Mouse (Mus musculus) layer of hippocampus, postnatal 25 days (tissue): Measurements from ENCODE around the gene Wipf3. TPM values are rescaled to one million over a fixed set of nuclear protein-coding genes. Genes with fewer than 3 reads are reported as not detected.

Source experiments
- DNase-seq, 2 experiments: peaks; one replicate each; pipeline ENCODE4 v3.0.0; 2022; ENCODE audit warnings: mixed read lengths in 2 of 2, low spot score in 1 of 2; ENCODE audit errors: extremely low spot score in 1 of 2
- total RNA-seq, 2 experiments: library from RNA; stranded (reverse); gene quantifications; 2 replicates each; pipeline ENCODE4 v1.2.3; 2021

Gene Wipf3
- total RNA-seq, 2 experiments from 2014 or later = 315 to 407 TPM

GRCm38 (mm10) chr6:54472846-54473715, 43.7 kb downstream of the Wipf3 start:
- no peak for DNase-seq

- DNase-seq = no peak
These were observed 46.7 kb downstream of the Wipf3 start for GRCm38 (mm10) chr6:54475926-54476667.

DNA sequence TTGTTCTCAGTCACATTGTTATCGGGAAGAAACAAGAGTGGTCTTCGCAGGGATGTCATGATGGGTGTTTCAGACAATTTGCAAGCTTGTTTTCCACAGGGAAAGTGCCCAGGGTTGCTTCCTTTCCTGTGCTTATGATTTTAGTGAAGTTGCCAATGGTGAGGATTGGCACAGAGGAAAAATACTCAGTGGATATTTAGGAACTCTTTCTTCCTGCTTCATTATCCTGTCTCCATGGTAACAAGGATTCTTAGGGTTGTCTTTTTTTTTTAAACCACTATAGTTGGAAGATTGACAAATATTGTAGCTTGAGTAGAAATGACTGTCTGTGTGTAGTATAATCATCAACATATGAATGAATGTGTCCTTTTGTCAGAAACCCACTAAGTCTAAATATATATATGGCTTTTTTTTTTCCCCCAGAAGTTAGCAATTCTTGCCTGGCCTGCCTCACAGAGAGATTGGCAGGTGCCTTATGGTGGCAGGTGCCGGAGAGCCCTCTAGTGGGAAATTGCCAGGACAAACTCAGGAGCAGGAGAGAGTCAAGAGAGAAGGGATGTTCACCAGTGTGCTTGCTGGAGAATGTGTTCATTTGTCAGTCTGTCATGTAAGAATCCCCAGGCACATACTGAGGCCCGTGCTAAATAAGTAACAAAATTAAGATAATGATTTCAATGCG, 49.4 kb downstream of the Wipf3 start:
- no peak for DNase-seq

GRCm38 (mm10) chr6:54481390-54482112, 52.1 kb downstream of the Wipf3 start:
- no peak for DNase-seq

- no peak for DNase-seq
These were observed 55.6 kb downstream of the Wipf3 start for GRCm38 (mm10) chr6:54485000-54485399.

DNA sequence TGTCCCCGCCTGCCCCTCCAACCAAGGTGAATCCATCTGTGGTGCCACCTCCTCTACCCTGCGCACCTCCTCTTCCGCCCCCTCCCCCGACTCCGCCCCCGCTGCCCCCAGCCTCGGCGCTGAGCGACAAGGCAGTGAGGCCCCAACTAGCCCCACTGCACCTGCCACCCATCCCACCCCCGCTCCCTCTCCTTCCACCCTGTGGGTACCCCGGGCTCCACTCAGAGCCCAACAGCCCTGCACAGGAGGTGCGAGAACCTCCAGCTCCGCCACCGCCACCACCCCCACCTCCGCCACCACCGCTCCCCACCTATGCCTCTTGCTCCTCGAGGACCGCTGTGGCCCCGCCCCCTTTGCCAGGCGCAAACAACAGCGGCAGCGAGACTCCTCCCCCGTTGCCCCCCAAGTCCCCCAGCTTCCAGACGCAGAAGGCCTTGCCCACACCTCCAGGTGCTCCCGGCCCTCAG, 56.1 kb downstream of the Wipf3 start:
- no peak for DNase-seq

DNA sequence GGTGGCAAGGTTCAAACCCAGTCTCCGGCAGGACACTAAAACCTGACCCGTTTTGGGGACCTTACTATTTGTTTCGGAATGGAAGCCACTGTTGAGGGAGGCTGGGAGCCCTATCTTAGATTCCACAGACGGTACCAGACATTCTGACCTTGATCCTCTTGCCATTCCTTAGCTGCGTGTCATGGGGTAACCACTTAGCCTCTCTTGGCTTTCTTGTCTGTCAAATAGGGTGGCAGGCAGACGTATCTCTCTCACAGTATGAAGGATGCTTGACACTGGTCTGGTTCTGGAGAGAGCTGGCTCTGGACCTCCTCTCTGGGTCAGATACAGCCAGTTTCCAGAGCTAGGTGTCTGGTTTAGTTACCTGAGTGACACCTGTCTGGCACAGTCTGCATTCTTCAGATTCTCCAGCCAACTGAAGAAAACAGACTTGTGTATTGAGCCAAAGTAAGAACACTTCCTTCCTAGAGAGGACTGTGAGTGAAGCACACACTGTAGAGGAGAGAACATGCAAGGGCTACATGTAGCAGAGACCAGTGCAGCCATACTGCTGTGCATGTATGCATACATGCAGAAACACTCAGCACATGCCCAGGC, 56.7 kb downstream of the Wipf3 start:
- no peak for DNase-seq

DNA sequence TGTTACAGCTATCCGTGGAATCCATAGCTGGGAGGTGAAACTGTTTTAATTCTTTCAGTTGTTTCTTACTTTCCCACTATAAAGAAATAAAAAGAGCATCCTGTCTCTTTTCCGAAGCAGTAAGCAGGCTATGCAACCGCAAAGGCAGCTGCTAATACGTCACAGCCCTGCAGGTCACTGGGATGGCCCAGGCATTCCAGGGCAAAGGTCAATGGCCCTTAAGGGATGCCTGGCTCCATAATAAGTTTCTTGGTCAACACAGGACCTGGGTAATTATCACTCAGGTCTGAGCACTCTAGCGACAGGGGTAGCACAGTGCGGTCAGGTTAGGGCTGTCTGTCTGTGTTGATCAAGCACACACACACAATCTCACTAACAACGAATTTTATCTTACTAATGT, 61.7 kb downstream of the Wipf3 start:
- DNase-seq = no peak

- no peak for DNase-seq
These were observed 64.7 kb downstream of the Wipf3 start for GRCm38 (mm10) chr6:54494097-54494496.

GRCm38 (mm10) chr6:54494612-54495398, 65.4 kb downstream of the Wipf3 start:
- DNase-seq = no peak

DNA sequence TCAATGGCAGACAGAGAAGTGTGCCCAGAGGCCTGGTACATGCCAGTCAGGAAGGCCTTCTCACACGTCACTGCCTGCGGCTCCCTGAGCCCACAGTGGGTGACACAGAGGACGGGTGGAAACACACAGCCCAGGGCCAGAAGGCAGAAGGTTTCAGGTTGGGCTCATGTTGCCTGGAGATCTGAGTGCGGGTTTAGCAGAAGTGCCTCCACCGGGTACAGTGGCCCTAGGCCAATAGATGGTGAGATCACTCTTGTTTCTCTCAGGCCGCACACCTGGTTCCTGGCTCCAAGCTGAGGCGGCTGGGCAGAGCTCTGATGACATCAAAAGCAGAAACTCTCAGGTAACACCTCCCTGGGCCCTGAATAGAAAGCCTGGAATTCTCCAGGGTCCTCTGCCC, 66.8 kb downstream of the Wipf3 start:
- DNase-seq = no peak

- DNase-seq = no peak
These were observed 73.3 kb downstream of the Wipf3 start for GRCm38 (mm10) chr6:54502661-54503115.

GRCm38 (mm10) chr6:54506318-54506717, 76.9 kb downstream of the Wipf3 start:
- DNase-seq = no peak

DNA sequence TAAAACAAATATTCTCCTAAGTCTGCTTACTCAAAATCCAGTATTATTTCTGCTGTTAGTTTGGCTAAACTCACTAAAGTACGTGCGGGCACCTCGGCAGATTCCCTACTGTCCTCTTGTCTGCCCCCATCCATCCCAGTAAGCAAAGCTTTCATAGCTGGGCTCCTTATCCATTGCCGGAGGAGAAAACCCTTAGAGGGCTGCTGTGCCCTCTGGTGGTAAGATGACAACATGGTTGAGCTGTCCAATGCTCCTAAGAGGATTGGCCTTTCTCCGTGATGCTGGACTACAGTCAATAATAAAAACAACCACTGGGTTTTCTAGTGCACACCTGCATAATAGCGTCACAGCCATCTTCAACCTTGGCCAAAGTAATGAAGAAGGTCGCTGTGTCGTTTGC, 77.6 kb downstream of the Wipf3 start:
- no peak for DNase-seq

DNA sequence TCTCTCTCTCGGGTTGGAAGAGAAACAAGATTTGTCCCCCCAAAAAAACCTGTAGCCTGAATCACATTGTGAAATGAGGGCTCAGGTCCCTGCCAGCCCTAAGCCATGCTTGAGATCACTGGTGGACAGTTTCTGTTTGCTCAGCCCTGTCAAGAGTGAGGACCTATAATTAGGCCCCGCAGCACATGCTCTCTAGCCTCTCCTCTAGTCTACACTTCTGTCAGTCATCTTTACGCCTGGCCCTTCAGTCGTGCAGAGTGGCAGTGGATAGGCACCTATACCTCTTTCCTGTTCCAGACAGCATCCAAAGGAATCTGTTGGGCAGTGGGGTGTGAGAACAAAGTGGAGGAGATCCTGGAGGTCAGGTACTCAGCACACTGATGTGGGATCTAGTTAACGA, 78.4 kb downstream of the Wipf3 start:
- DNase-seq = no peak

DNA sequence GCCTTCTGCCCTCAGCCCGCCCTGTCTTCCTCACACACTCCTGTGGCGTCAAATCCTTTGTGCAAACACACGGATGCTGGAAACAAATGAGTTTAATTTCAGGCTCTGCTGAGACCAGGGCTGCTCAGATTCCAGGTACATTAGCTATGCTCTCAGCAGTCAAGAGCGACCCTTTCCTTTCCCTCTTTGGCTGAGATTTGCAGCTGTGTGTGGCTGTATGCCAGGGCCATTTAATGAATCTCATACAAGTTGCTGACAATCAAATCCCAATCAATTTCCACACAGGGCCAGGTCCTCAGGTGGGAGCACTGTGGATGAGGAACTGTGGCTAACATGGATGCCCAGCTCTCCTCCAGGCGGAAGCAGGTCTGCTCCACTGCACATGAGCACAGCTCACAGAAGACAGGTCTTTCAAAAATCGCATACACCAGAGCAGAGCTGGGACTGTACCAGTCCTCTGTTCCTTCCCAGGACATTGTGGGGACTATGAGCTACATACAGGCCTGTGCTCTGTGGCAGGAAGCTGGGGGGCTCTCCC, 78.9 kb downstream of the Wipf3 start:
- DNase-seq = no peak

DNA sequence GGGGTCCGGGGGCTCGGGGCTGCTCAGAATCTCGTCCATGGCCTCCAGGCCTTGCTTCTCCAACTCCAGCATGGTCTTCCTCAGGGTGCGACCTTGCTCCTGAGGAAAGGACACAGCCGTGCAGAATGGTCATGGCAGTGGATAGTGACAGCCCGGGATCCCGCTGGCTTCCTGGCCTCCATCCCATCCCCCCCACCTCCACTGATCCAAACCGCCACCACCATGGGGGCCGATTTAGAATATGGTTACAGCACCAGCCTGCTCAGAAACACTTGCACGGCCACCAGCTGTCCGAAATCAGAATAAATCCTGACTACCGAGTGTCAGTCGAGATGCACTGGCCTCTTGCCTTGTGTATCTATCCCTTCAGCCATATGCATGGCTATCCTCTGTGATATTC, 79.9 kb downstream of the Wipf3 start:
- no peak for DNase-seq

DNA sequence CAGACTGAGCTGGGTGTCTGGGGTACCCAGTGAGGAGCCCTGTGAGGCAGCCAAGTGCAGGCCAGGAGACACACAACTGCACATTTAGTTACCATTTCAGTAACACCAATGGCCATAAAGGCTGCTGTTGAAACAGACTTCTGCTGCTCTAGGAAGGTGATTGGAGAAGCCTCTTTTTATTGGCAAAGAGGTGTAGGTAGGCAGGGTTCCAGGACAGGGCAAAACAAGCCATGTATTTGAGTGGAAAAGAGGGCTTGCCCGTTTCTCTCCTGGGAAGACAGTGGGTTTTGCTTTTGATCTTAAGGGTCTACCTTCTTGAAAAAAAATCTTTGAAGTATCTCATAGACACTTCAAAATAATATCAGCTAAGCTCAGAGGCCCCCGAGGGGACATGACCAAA, 82.9 kb downstream of the Wipf3 start:
- no peak for DNase-seq
